Mouse (Mus musculus) CH12.LX (cell line): ENCODE data around the gene Rgs7. TPM values are rescaled to one million over a fixed set of nuclear protein-coding genes. Genes with fewer than 3 reads are reported as not detected.

Experiments
- DNase-seq: peaks from one replicate; pipeline ENCODE4 v3.0.0-alpha.2; 2013; ENCODE audit errors: extremely low read depth
- H3K27ac ChIP-seq: 2 replicates; pipeline ENCODE4 v1.5.1; 2012; ENCODE audit warnings: low read depth, mild to moderate bottlenecking, control low read depth, moderate library complexity; ENCODE audit not compliant: insufficient read depth
- H3K27me3 ChIP-seq: replicated peaks from 2 replicates; pipeline ENCODE3; 2012; ENCODE audit warnings: inconsistent platforms
- H3K36me3 ChIP-seq, 2 experiments: replicated peaks in 1 of 2; 2 replicates each; pipeline versions ENCODE3 to v1.6.1; 2012; ENCODE audit warnings: inconsistent platforms in 1 of 2, low read length in 1 of 2, mild to moderate bottlenecking in 1 of 2, mixed read lengths in 1 of 2, moderate library complexity in 1 of 2; ENCODE audit not compliant: control insufficient read depth in 1 of 2, insufficient read depth in 1 of 2
- H3K4me1 ChIP-seq, 2 experiments: 2 replicates each; pipeline ENCODE4 v1.6.1; 2012; ENCODE audit warnings: inconsistent platforms in 1 of 2, moderate library complexity in 1 of 2; ENCODE audit not compliant: insufficient read depth in 2 of 2, control insufficient read depth in 1 of 2
- H3K4me2 ChIP-seq: 2 replicates; pipeline ENCODE4 v1.6.1; 2012; ENCODE audit warnings: low read depth, mild to moderate bottlenecking, control low read depth; ENCODE audit not compliant: poor library complexity, insufficient read depth, severe bottlenecking
- H3K4me3 ChIP-seq, 3 experiments: fragments of 150-350 bp in 1 of 3; sonication (generic) in 1 of 3; replicated peaks in 1 of 3; 2 replicates each; pipeline versions ENCODE3 to v1.5.1; 2011 to 2012; ENCODE audit warnings: low read depth in 2 of 3, low read length in 2 of 3, mild to moderate bottlenecking in 2 of 3, moderate library complexity in 2 of 3, control low read depth in 1 of 3, improper control_type of control experiment in 1 of 3, inconsistent platforms in 1 of 3, mixed read lengths in 1 of 3; ENCODE audit not compliant: poor library complexity in 1 of 3
- H3K79me2 ChIP-seq: replicated peaks from 2 replicates; pipeline ENCODE4 v1.6.1; 2012; ENCODE audit warnings: mild to moderate bottlenecking, moderate library complexity; ENCODE audit not compliant: control insufficient read depth, poor library complexity, insufficient read depth, severe bottlenecking; ENCODE audit errors: extremely low read depth
- H3K9ac ChIP-seq: 2 replicates; pipeline ENCODE4 v1.6.1; 2012; ENCODE audit warnings: low read depth, mild to moderate bottlenecking, control low read depth, moderate library complexity; ENCODE audit not compliant: insufficient read depth
- H3K9me3 ChIP-seq: replicated peaks from 2 replicates; pipeline ENCODE3; 2012; ENCODE audit warnings: low read length, inconsistent platforms, mixed read lengths
- BHLHE40 ChIP-seq: IDR thresholded peaks from 2 replicates; pipeline ENCODE4 v1.6.1; 2011; ENCODE audit warnings: mild to moderate bottlenecking, low read depth, low read length, improper control_type of control experiment
- CHD1 ChIP-seq: IDR thresholded peaks from 2 replicates; pipeline ENCODE4 v1.6.1; 2012; ENCODE audit warnings: low read depth, low read length, improper control_type of control experiment, inconsistent platforms
- E2F4 ChIP-seq: IDR thresholded peaks from 2 replicates; pipeline ENCODE4 v1.6.1; 2011; ENCODE audit warnings: low read depth, low read length, improper control_type of control experiment; ENCODE audit not compliant: insufficient replicate concordance
- EP300 ChIP-seq: IDR thresholded peaks from 2 replicates; pipeline ENCODE4 v1.6.1; 2011; ENCODE audit warnings: low read length, improper control_type of control experiment
- ETS1 ChIP-seq: conservative IDR thresholded peaks from 2 replicates; pipeline ENCODE4 v1.6.1; 2012; ENCODE audit warnings: low read depth, mild to moderate bottlenecking, inconsistent platforms, low read length, improper control_type of control experiment, moderate library complexity
- GABPA ChIP-seq: IDR thresholded peaks from 2 replicates; pipeline ENCODE4 v1.6.1; 2012; ENCODE audit warnings: low read depth, low read length, improper control_type of control experiment, inconsistent platforms; ENCODE audit not compliant: insufficient replicate concordance
- HCFC1 ChIP-seq: IDR thresholded peaks from 2 replicates; pipeline ENCODE4 v1.6.1; 2012; ENCODE audit warnings: low read depth, mild to moderate bottlenecking, inconsistent platforms, low read length, improper control_type of control experiment
- IRF4 ChIP-seq: IDR thresholded peaks from 2 replicates; pipeline ENCODE4 v1.6.1; 2014; ENCODE audit warnings: low read depth, mild to moderate bottlenecking, inconsistent platforms, low read length, improper control_type of control experiment
- JUN ChIP-seq: IDR thresholded peaks from 2 replicates; pipeline ENCODE4 v1.6.1; 2011; ENCODE audit warnings: low read depth, mild to moderate bottlenecking, low read length, improper control_type of control experiment, moderate library complexity; ENCODE audit not compliant: insufficient read depth
- JUND ChIP-seq: conservative IDR thresholded peaks from 2 replicates; pipeline ENCODE4 v1.6.1; 2011; ENCODE audit warnings: low read depth, low read length, improper control_type of control experiment
- MAX ChIP-seq: IDR thresholded peaks from 2 replicates; pipeline ENCODE4 v1.6.1; 2011; ENCODE audit warnings: low read length, improper control_type of control experiment
- MEF2A ChIP-seq: IDR thresholded peaks from 2 replicates; pipeline ENCODE4 v1.6.1; 2014; ENCODE audit warnings: low read depth, mild to moderate bottlenecking, inconsistent platforms, low read length, improper control_type of control experiment, borderline replicate concordance
- MXI1 ChIP-seq: IDR thresholded peaks from 2 replicates; pipeline ENCODE4 v1.6.1; 2011; ENCODE audit warnings: mild to moderate bottlenecking, low read depth, low read length, improper control_type of control experiment
- NRF1 ChIP-seq: IDR thresholded peaks from 2 replicates; pipeline ENCODE4 v1.6.1; 2014; ENCODE audit warnings: low read depth, mild to moderate bottlenecking, inconsistent platforms, low read length, improper control_type of control experiment, moderate library complexity
- PAX5 ChIP-seq: IDR thresholded peaks from 2 replicates; pipeline ENCODE4 v1.6.1; 2012; ENCODE audit warnings: low read length, inconsistent platforms, mixed read lengths
- POLR2A ChIP-seq: IDR thresholded peaks from 2 replicates; pipeline ENCODE4 v1.6.1; 2011; ENCODE audit warnings: low read depth, mild to moderate bottlenecking, improper control_type of control experiment, low read length
- RCOR1 ChIP-seq: conservative IDR thresholded peaks from 2 replicates; pipeline ENCODE4 v1.6.1; 2012; ENCODE audit warnings: low read depth, mild to moderate bottlenecking, inconsistent platforms, low read length, improper control_type of control experiment
- SMC3 ChIP-seq: IDR thresholded peaks from 2 replicates; pipeline ENCODE4 v1.6.1; 2011; ENCODE audit warnings: low read depth, low read length, improper control_type of control experiment
- TBP ChIP-seq: conservative IDR thresholded peaks from 2 replicates; pipeline ENCODE4 v1.6.1; 2011; ENCODE audit warnings: low read depth, low read length, improper control_type of control experiment
- TCF12 ChIP-seq: IDR thresholded peaks from 2 replicates; pipeline ENCODE4 v1.6.1; 2014; ENCODE audit warnings: low read depth, mild to moderate bottlenecking, inconsistent platforms, low read length, improper control_type of control experiment
- UBTF ChIP-seq: IDR thresholded peaks from 2 replicates; pipeline ENCODE4 v1.6.1; 2012; ENCODE audit warnings: low read depth, mild to moderate bottlenecking, inconsistent platforms, low read length, improper control_type of control experiment, moderate library complexity
- USF1 ChIP-seq: IDR thresholded peaks from 2 replicates; pipeline ENCODE4 v1.6.1; 2014; ENCODE audit warnings: low read depth, mild to moderate bottlenecking, inconsistent platforms, low read length, improper control_type of control experiment
- ZC3H11A ChIP-seq: IDR thresholded peaks from 2 replicates; pipeline ENCODE4 v1.6.1; 2012; ENCODE audit warnings: low read depth, mild to moderate bottlenecking, inconsistent platforms, low read length, improper control_type of control experiment
- ZKSCAN1 ChIP-seq: IDR thresholded peaks from 2 replicates; pipeline ENCODE4 v1.6.1; 2012; ENCODE audit warnings: low read depth, inconsistent platforms, low read length, improper control_type of control experiment, borderline replicate concordance
- ZNF384 ChIP-seq: IDR thresholded peaks from 2 replicates; pipeline ENCODE4 v1.6.1; 2012; ENCODE audit warnings: low read depth, low read length, improper control_type of control experiment, inconsistent platforms
- dilution Hi-C: fragments of 300-500 bp; cut with MboI; formaldehyde crosslinking; loops from 2 replicates; pipeline ENCODE4 v1.14.3; 2020; ENCODE audit warnings: low sequenced_read_pairs; ENCODE audit not compliant: extremely low pct_unique_long_range_greater_than_20kb, extremely low pct_ligation_motif_present
- in situ Hi-C: fragments of 300-500 bp; cut with MboI; formaldehyde crosslinking; loops from 3 replicates; pipeline ENCODE4 v1.14.3; 2019; ENCODE audit warnings: low sequenced_read_pairs, low pct_ligation_motif_present, low pct_unique_long_range_greater_than_20kb, mixed read lengths
- polyA plus RNA-seq: library from polyadenylated mRNA; unstranded; fragments of >175 nt; gene quantifications from 2 replicates; pipeline ENCODE4 v1.2.1, GENCODE M21; 2012; ENCODE audit warnings: low read depth; ENCODE audit not compliant: insufficient read length
- total RNA-seq, 2 experiments: library from RNA; depleted of rRNA; stranded (reverse); fragments of 300-350 nt in 1 of 2; fragments of >200 nt in 1 of 2; gene quantifications; 2 replicates each; pipeline ENCODE4 v1.2.3; 2012 to 2014

Gene Rgs7
- total and polyA plus RNA-seq, 3 experiments: 0.04 to 0.30 (median 0.09) TPM

- TF ChIP-seq USF1 (no peak), UBTF (no peak), TCF12 (no peak), PAX5 (no peak), SMC3 (no peak), POLR2A (no peak), RCOR1 (no peak), TBP (no peak), BHLHE40 (no peak), ETS1 (no peak), MEF2A (no peak), HCFC1 (no peak), MXI1 (no peak), JUND (no peak), NRF1 (no peak), MAX (no peak), IRF4 (no peak), JUN (no peak)
- no peaks in the 10 kb centered on the region for H3K27me3 ChIP-seq
- DNase-seq: no peak
- dilution Hi-C loops: no loop called here
- H3K79me2 ChIP-seq: no peaks in the 10 kb centered on the region
- no peak overlapping the region for H3K4me3 ChIP-seq
- no peak overlapping the region for H3K4me2 ChIP-seq
- no peak overlapping the region for H3K9ac ChIP-seq
- H3K36me3 ChIP-seq: no peaks in the 10 kb centered on the region
- H3K27ac ChIP-seq: no peak overlapping the region
- in situ Hi-C loops: loop anchor here (25.0 kb wide), 1 partner anchor 231 kb away; no protein-coding TSS in a partner anchor
- H3K4me1 ChIP-seq: no peaks in the 10 kb centered on the region
- H3K9me3 ChIP-seq: no peaks in the 10 kb centered on the region
These were observed 386.0 kb downstream of the Rgs7 start for GRCm38 (mm10) chr1:175106315-175106714.

- H3K4me2 ChIP-seq: no peak overlapping the region
- no peak overlapping the region for H3K4me3 ChIP-seq
- no peaks in the 10 kb centered on the region for H3K9me3 ChIP-seq
- no peaks in the 10 kb centered on the region for H3K79me2 ChIP-seq
- H3K9ac ChIP-seq: no peak overlapping the region
- TF ChIP-seq E2F4 (no peak), RCOR1 (no peak), UBTF (no peak), ZC3H11A (no peak), CHD1 (no peak), EP300 (no peak), ZKSCAN1 (no peak), ZNF384 (no peak), MEF2A (no peak), GABPA (no peak), ETS1 (no peak)
- H3K4me1 ChIP-seq: no peaks in the 10 kb centered on the region
- H3K36me3 ChIP-seq: no peaks in the 10 kb centered on the region
- H3K27ac ChIP-seq: no peak overlapping the region
- DNase-seq: no peak
- dilution Hi-C loops: no loop called here
- in situ Hi-C loops: loop anchor here (25.0 kb wide), 1 partner anchor 232 kb away; no protein-coding TSS in a partner anchor
- no peaks in the 10 kb centered on the region for H3K27me3 ChIP-seq
These were observed 386.9 kb downstream of the Rgs7 start for GRCm38 (mm10) chr1:175105426-175105825.
